Mouse (Mus musculus): ENCODE measurements at regions not wholly inside any gene's neighbourhood (a gene's known extent, or its start where the extent isn't known, plus 50 kb on each side); places are given as distances from the start of the nearest gene placed in this dataset.

GRCm38 (mm10) chr17:62412666-62413180 is 468.4 kb downstream of the Efna5 start:
- DNase-seq, result no peak

GRCm38 (mm10) chr17:62403739-62404138 is 477.4 kb downstream of the Efna5 start:
- no peak for DNase-seq

- DNase-seq, result no peak
Observed at GRCm38 (mm10) chr17:62393355-62394006, 487.6 kb downstream of the Efna5 start.

- DNase-seq, result no peak
Observed at GRCm38 (mm10) chr17:62384053-62384452, 497.1 kb downstream of the Efna5 start.

- no peak for DNase-seq
Observed at GRCm38 (mm10) chr17:62378868-62379417, 502.2 kb downstream of the Efna5 start.

- no peak for DNase-seq
Observed at GRCm38 (mm10) chr17:62369100-62369499, 512.0 kb downstream of the Efna5 start.

- no peak for DNase-seq
Observed at GRCm38 (mm10) chr17:62367937-62368336, 513.2 kb downstream of the Efna5 start.

- no peak for DNase-seq
Observed at GRCm38 (mm10) chr17:62358323-62358722, 522.8 kb downstream of the Efna5 start.

GRCm38 (mm10) chr17:62337890-62338557 is 543.1 kb downstream of the Efna5 start:
- no peak for DNase-seq

- no peak for DNase-seq
Observed at GRCm38 (mm10) chr17:62330226-62330625, 550.9 kb downstream of the Efna5 start.

GRCm38 (mm10) chr17:62326844-62327243 is 554.3 kb downstream of the Efna5 start:
- no peak for DNase-seq

GRCm38 (mm10) chr17:62319033-62319432 is 562.1 kb downstream of the Efna5 start:
- DNase-seq, result no peak

- no peak for DNase-seq
Observed at GRCm38 (mm10) chr17:62310059-62310458, 571.1 kb downstream of the Efna5 start.

GRCm38 (mm10) chr17:62307111-62307510 is 574.0 kb downstream of the Efna5 start:
- no peak for DNase-seq

- no peak for DNase-seq
Observed at GRCm38 (mm10) chr17:62306524-62306923, 574.6 kb downstream of the Efna5 start.

GRCm38 (mm10) chr17:62305140-62305539 is 576.0 kb downstream of the Efna5 start:
- DNase-seq, result no peak

- no peak for DNase-seq
Observed at GRCm38 (mm10) chr17:62304073-62304472, 577.0 kb downstream of the Efna5 start.

GRCm38 (mm10) chr17:62299875-62300274 is 581.2 kb downstream of the Efna5 start:
- DNase-seq, result no peak

GRCm38 (mm10) chr17:62297393-62298060 is 583.6 kb downstream of the Efna5 start:
- no peak for DNase-seq

- DNase-seq, result no peak
Observed at GRCm38 (mm10) chr17:62295412-62295811, 585.7 kb downstream of the Efna5 start.

GRCm38 (mm10) chr17:62292703-62293102 is 588.4 kb downstream of the Efna5 start:
- DNase-seq, result no peak

- no peak for DNase-seq
Observed at GRCm38 (mm10) chr17:62287666-62288065, 593.5 kb downstream of the Efna5 start.

- DNase-seq, result no peak
Observed at GRCm38 (mm10) chr17:62287127-62287526, 594.0 kb downstream of the Efna5 start.

Data from cerebellum, adult 11 months (tissue).